ENCODE assay signal across 9 mouse cellular contexts in the genomic region with DNA sequence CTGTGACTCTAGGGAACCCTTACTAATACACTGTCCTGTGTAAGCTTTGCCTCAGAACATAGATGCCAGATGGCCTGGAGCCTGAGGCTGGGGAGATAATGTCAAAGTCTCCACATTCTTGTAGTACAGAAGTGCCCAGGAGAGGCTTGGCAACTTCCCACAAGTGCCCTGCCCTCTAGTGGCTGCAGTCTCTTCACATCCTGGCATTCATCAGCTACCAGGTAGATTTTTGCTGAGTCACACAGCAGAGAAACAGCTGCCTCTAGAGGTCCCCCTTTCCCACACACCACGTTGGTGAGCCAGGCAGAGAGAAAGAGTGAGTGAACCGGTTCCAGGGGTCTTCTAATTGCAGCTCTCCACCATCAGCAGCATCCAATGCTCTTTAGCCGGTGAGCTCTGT. TPM values are rescaled to one million over a fixed set of nuclear protein-coding genes. Genes with fewer than 3 reads are reported as not detected.
A peak's percentile ranks its signal among the peaks of the same experiment; 100 is the strongest.
DNase-seq lines count a peak whose midpoint lies in the region; ATAC-seq and TF ChIP-seq lines count a peak whose summit lies in the region.
"Had no signal": no experiment of that assay in that cellular context is flagged by ENCODE, and none has a peak within 500 bp of the region (broad histone marks: within the 10 kb centered on the region; RNA-seq: fewer than 3 reads in every experiment).

No protein-coding gene starts in this region.

- peaks cover 3% of the 10 kb centered on the region; the same call in 1 of the 2 replicates for H3K27me3 ChIP-seq in forebrain, embryonic 10.5 days (ENCODE audit: poor library complexity, severe bottlenecking)
- H3K27me3 ChIP-seq in forebrain, embryonic 15.5 days = no peaks in the 10 kb centered on the region

- intact Hi-C loops in gastrocnemius, adult 2 months (cut with DNase I) = no loop called here

- H3K4me3 ChIP-seq in forebrain, embryonic 10.5 days = no peak overlapping the region
- H3K4me3 ChIP-seq in forebrain, embryonic 15.5 days = no peak overlapping the region
- peak overlapping the region in 1 of 2 experiments; percentile 39; a peak in 2 of 4 replicates for H3K4me3 ChIP-seq in ES-E14 (ENCODE audit: insufficient read depth in 1 of 2, low read depth in 1 of 2, low read length in 2 of 2, poor library complexity in 1 of 2, severe bottlenecking in 1 of 2)
- no peak overlapping the region for H3K4me3 ChIP-seq in gastrocnemius, adult 2 months
- H3K4me3 ChIP-seq: megakaryocyte, embryonic 14.5 days had no signal

- H3K9me3 ChIP-seq in forebrain, embryonic 10.5 days = no peaks in the 10 kb centered on the region
- H3K9me3 ChIP-seq in forebrain, embryonic 15.5 days = no peaks in the 10 kb centered on the region
- H3K9me3 ChIP-seq in ES-E14 (ENCODE audit: control insufficient read depth, insufficient read depth, low read depth, low read length) = no peaks in the 10 kb centered on the region
- H3K9me3 ChIP-seq: megakaryocyte, embryonic 14.5 days had no signal

- no peaks in the 10 kb centered on the region for H3K4me1 ChIP-seq in forebrain, embryonic 10.5 days
- no peaks in the 10 kb centered on the region for H3K4me1 ChIP-seq in forebrain, embryonic 15.5 days
- peaks cover 0 to 5% of the 10 kb centered on the region in 2 experiments; a peak in 1 of 4 replicates for H3K4me1 ChIP-seq in ES-E14 (ENCODE audit: control insufficient read depth in 2 of 2, insufficient read depth in 2 of 2, low read length in 2 of 2, poor library complexity in 1 of 2)

- no peak for ATAC-seq in forebrain, embryonic 15.5 days (replicated peaks)

- TF ChIP-seq CTCF in gastrocnemius, adult 2 months (IDR thresholded peaks at IDR 0.05) = peak; percentile 65

- WGBS in forebrain, embryonic 10.5 days = 16% methylated on average over 3 of the region's 3 CpGs
- 23% methylated on average over 3 of the region's 3 CpGs for WGBS in forebrain, embryonic 15.5 days

- in situ Hi-C loops in ES-E14 (cut with MboI; ENCODE audit: low sequenced_read_pairs in 2 of 2, unreplicated experiment in 2 of 2) = loop anchor here (5.0 to 25.0 kb wide), 2 partner anchors 127 to 187 kb away; a partner anchor contains a TSS

- H3K36me3 ChIP-seq in forebrain, embryonic 10.5 days (replicated peaks) = no peaks in the 10 kb centered on the region
- H3K36me3 ChIP-seq in forebrain, embryonic 15.5 days = no peaks in the 10 kb centered on the region
- H3K36me3 ChIP-seq in ES-E14 (ENCODE audit: control insufficient read depth, insufficient read depth, low read length, poor library complexity, severe bottlenecking) = no peaks in the 10 kb centered on the region

- peak; percentile 59 for DNase-seq in forebrain, embryonic 10.5 days (ENCODE audit: extremely low spot score, low spot score)
- peak; percentile 81 for DNase-seq in ES-E14 (ENCODE audit: low read depth, low spot score)
- DNase-seq in cerebellum, adult 8-10 months = peak; percentile 12
- DNase-seq in gastrocnemius, adult 2 months = peak; percentile 71
- DNase-seq in kidney, postnatal 4 days = peak; percentile 76 to 81
- DNase-seq in lung, adult 18-20 months = peak; percentile 78 to 83
- peak; percentile 47 for DNase-seq in right cerebral cortex, postnatal 25 days

- no peak overlapping the region for H3K27ac ChIP-seq in forebrain, embryonic 10.5 days
- H3K27ac ChIP-seq in forebrain, embryonic 15.5 days (replicated peaks) = no peak overlapping the region
- no peak overlapping the region; the same call in 1 of the 2 replicates for H3K27ac ChIP-seq in ES-E14 (ENCODE audit: insufficient read depth, low read depth, low read length, poor library complexity, severe bottlenecking)
- 0 out of 2 replicates have a peak overlapping the region, but pooled peaks have one; percentile 13 for H3K27ac ChIP-seq in gastrocnemius, adult 2 months

- no peak overlapping the region for H3K4me2 ChIP-seq in forebrain, embryonic 15.5 days (replicated peaks)

- H3K9ac ChIP-seq in forebrain, embryonic 15.5 days (replicated peaks) = no peak overlapping the region
- H3K9ac ChIP-seq in ES-E14 (ENCODE audit: insufficient read depth, low read depth, low read length, poor library complexity, severe bottlenecking) = peak overlapping the region; percentile 61; the same call in 1 of the 2 replicates

TF ChIP-seq in ES-E14, 5 proteins besides CTCF, POLR2A, EP300 and RAD21:
- no peak for TF ChIP-seq HCFC1 (IDR thresholded peaks at IDR 0.05; ENCODE audit: borderline replicate concordance, insufficient read depth, low read length)
- TF ChIP-seq MAFK (IDR thresholded peaks at IDR 0.05; ENCODE audit: insufficient read depth, low read depth, low read length) = peak; percentile 100
- TF ChIP-seq ZNF384 (IDR thresholded peaks at IDR 0.05; ENCODE audit: low read depth, low read length) = 0 out of 2 replicates have a peak, but pooled peaks have one; percentile 21
- TF ChIP-seq ZC3H11A (IDR thresholded peaks at IDR 0.05; ENCODE audit: borderline replicate concordance, low read depth, low read length) = peak; percentile 63; the same call in 1 of the 2 replicates
TF ChIP-seq in ES-E14: peak in this region for 3.

RNA-seq across cellular contexts. Expression of a gene that starts 59.8 kb away (rescaled TPM):
- not detected in 2 replicates for polyA plus RNA-seq in forebrain, embryonic 10.5 days (2016; fragmentation: Nextera tagmentation; extraction: Ambion mirVana)
- polyA plus RNA-seq in forebrain, embryonic 15.5 days (2015; fragmentation: Nextera tagmentation; extraction: Ambion mirVana) = not detected in 2 replicates
- total RNA-seq in ES-E14 (2012; rRNA removed) = not detected in 2 replicates
- total RNA-seq in gastrocnemius, adult 2 months (2021) = not detected

Comparison
In these comparisons a context has a peak if more than half of its experiments do, and no peak if none do; other contexts are left out.
1. DNase-seq: peak in every context shown above with its lines; median percentile 81 in ES-E14; 80 in lung, adult 18-20 months; 78 in kidney, postnatal 4 days; 71 in gastrocnemius, adult 2 months; 59 in forebrain, embryonic 10.5 days; 47 in right cerebral cortex, postnatal 25 days; 12 in cerebellum, adult 8-10 months.